31 mouse cellular contexts compared by ENCODE assay signal in genomic region chr11:118676364-118676763, GRCm38 (mm10).
"Had no signal": no experiment of that assay in that cellular context is flagged by ENCODE, and none has a peak within 500 bp of the region (broad histone marks: within the 10 kb centered on the region; RNA-seq: fewer than 3 reads in every experiment).

No protein-coding gene starts in this region.

- H3K9me3 ChIP-seq: limb, embryonic 10.5 days; limb, embryonic 12.5 days; limb, embryonic 13.5 days; limb, embryonic 15.5 days; liver, embryonic 12.5 days; liver, embryonic 13.5 days; liver, embryonic 15.5 days; lung, embryonic 15.5 days; megakaryocyte, embryonic 14.5 days; midbrain, embryonic 10.5 days; midbrain, embryonic 12.5 days; midbrain, embryonic 13.5 days; midbrain, embryonic 15.5 days had no signal

- DNase-seq: left cerebral cortex, postnatal 4 days; liver, embryonic 13.5 days; liver, postnatal 0 days; lung, adult 18-20 months; lung, adult 2 months; lung, embryonic 14.5 days; lung, postnatal 10 days; lung, postnatal 14 days; lung, postnatal 36 days; lung, postnatal 4 days; midbrain, embryonic 14.5 days had no signal

- H3K4me2 ChIP-seq: limb, embryonic 12.5 days; limb, embryonic 13.5 days; limb, embryonic 15.5 days; liver, embryonic 11.5 days; liver, embryonic 12.5 days; liver, embryonic 13.5 days; liver, embryonic 15.5 days; lung, embryonic 14.5 days; lung, embryonic 15.5 days; midbrain, embryonic 11.5 days; midbrain, embryonic 12.5 days; midbrain, embryonic 13.5 days; midbrain, embryonic 15.5 days had no signal

- H3K4me1 ChIP-seq: liver, embryonic 12.5 days; liver, embryonic 13.5 days; liver, embryonic 15.5 days; lung, embryonic 15.5 days; megakaryocyte, embryonic 14.5 days had no signal

- H3K36me3 ChIP-seq: limb, embryonic 10.5 days; limb, embryonic 12.5 days; limb, embryonic 13.5 days; limb, embryonic 15.5 days; liver, embryonic 12.5 days; liver, embryonic 13.5 days; liver, embryonic 15.5 days; lung, embryonic 15.5 days; midbrain, embryonic 10.5 days; midbrain, embryonic 12.5 days; midbrain, embryonic 13.5 days; midbrain, embryonic 15.5 days had no signal

- ATAC-seq: liver, embryonic 12.5 days; liver, postnatal 0 days; lung, postnatal 0 days; midbrain, embryonic 13.5 days; midbrain, embryonic 15.5 days; midbrain, embryonic 16.5 days had no signal

- H3K9ac ChIP-seq: limb, embryonic 12.5 days; limb, embryonic 13.5 days; limb, embryonic 15.5 days; liver, embryonic 12.5 days; liver, embryonic 13.5 days; liver, embryonic 14.5 days; liver, embryonic 15.5 days; liver, postnatal 0 days; lung, embryonic 14.5 days; lung, embryonic 15.5 days; midbrain, embryonic 12.5 days; midbrain, embryonic 13.5 days; midbrain, embryonic 15.5 days had no signal

- H3K27ac ChIP-seq: left cerebral cortex, adult 2 months; limb, embryonic 10.5 days; limb, embryonic 12.5 days; limb, embryonic 13.5 days; limb, embryonic 15.5 days; liver, embryonic 12.5 days; liver, embryonic 13.5 days; liver, embryonic 14.5 days; liver, embryonic 15.5 days; lung, embryonic 15.5 days; macrophage; midbrain, embryonic 10.5 days; midbrain, embryonic 12.5 days; midbrain, embryonic 13.5 days; midbrain, embryonic 15.5 days had no signal

- H3K4me3 ChIP-seq: left cerebral cortex, adult 2 months; limb, embryonic 10.5 days; limb, embryonic 12.5 days; limb, embryonic 13.5 days; limb, embryonic 15.5 days; liver, embryonic 12.5 days; liver, embryonic 13.5 days; liver, embryonic 15.5 days; lung, embryonic 15.5 days; megakaryocyte, embryonic 14.5 days; midbrain, embryonic 10.5 days; midbrain, embryonic 12.5 days; midbrain, embryonic 13.5 days; midbrain, embryonic 15.5 days; myocyte had no signal

- H3K27me3 ChIP-seq: midbrain, embryonic 12.5 days; midbrain, embryonic 13.5 days; midbrain, embryonic 15.5 days had no signal
